Mouse (Mus musculus) heart, postnatal 0 days (tissue): ENCODE results near the gene Kif21b. TPM values are rescaled to one million over a fixed set of nuclear protein-coding genes. Genes with fewer than 3 reads are reported as not detected.

Experiments used
- ATAC-seq: fragments of 200-750 bp; cut with Nextera tagmentation; 2 replicates; pipeline ENCODE4 v1.8.0; 2017; ENCODE audit warnings: low read depth, moderate number of reproducible peaks, moderate library complexity; ENCODE audit not compliant: insufficient read depth
- DNase-seq: peaks from one replicate; pipeline ENCODE4 v3.0.0-alpha.2; 2016; ENCODE audit warnings: low spot score
- H3K27ac ChIP-seq: fragments of 300-500 bp; sonication (generic); 2 replicates; pipeline ENCODE4 v1.5.1; 2014; ENCODE audit warnings: low read depth, mild to moderate bottlenecking
- H3K27me3 ChIP-seq: fragments of 300-500 bp; sonication (generic); 2 replicates; pipeline ENCODE4 v1.6.1; 2014; ENCODE audit warnings: low read length, mixed read lengths; ENCODE audit not compliant: control insufficient read depth, insufficient read depth
- H3K36me3 ChIP-seq: fragments of 300-500 bp; sonication (generic); replicated peaks from 2 replicates; pipeline ENCODE4 v1.6.1; 2014; ENCODE audit warnings: low read length, mixed read lengths; ENCODE audit not compliant: control insufficient read depth, insufficient read depth
- H3K4me1 ChIP-seq: fragments of 300-500 bp; sonication (generic); 2 replicates; pipeline ENCODE4 v1.6.1; 2014; ENCODE audit warnings: antibody characterized with exemption; ENCODE audit not compliant: control insufficient read depth, insufficient read depth
- H3K4me2 ChIP-seq: fragments of 300-500 bp; sonication (generic); 2 replicates; pipeline ENCODE4 v1.6.1; 2014; ENCODE audit warnings: low read depth, mild to moderate bottlenecking, low read length, moderate library complexity
- H3K4me3 ChIP-seq: fragments of 300-500 bp; sonication (generic); 2 replicates; pipeline ENCODE4 v1.5.1; 2014; ENCODE audit warnings: low read depth, low read length
- H3K9ac ChIP-seq: fragments of 300-500 bp; sonication (generic); replicated peaks from 2 replicates; pipeline ENCODE4 v1.6.1; 2014; ENCODE audit warnings: low read depth, low read length, mixed read lengths
- H3K9me3 ChIP-seq: fragments of 300-500 bp; sonication (generic); replicated peaks from 2 replicates; pipeline ENCODE4 v1.6.1; 2016; ENCODE audit warnings: low read length; ENCODE audit not compliant: control insufficient read depth
- CTCF ChIP-seq: IDR thresholded peaks from 2 replicates; pipeline ENCODE4 v1.5.1; 2016; ENCODE audit warnings: antibody characterized with exemption, control low read depth, low read depth
- EP300 ChIP-seq: IDR thresholded peaks from 2 replicates; pipeline ENCODE4 v1.6.1; 2016; ENCODE audit warnings: antibody characterized with exemption, low read depth
- WGBS: fragments of 180-500 bp; shearing (Covaris S2); extraction: QIAGEN DNeasy Blood & Tissue Kit; methylation state at CpG from one replicate; pipeline ENCODE4 v1.1.7; 2014; 5-methylcytosine and 5-hydroxymethylcytosine counted together
- polyA plus RNA-seq: library from polyadenylated mRNA; unstranded; fragments of >200 nt; fragmentation: Nextera tagmentation; extraction: Ambion mirVana; gene quantifications from 2 replicates; pipeline ENCODE4 v1.2.1, GENCODE M21; 2015
- total RNA-seq: library from RNA; depleted of rRNA; stranded (reverse); fragments of >200 nt; gene quantifications from 2 replicates; pipeline ENCODE4 v1.2.3, GENCODE M21; 2014; ENCODE audit warnings: low replicate concordance; rRNA removed

The Kif21b gene
- total RNA-seq (0.38 and 2.8 TPM in 2 replicates), polyA plus RNA-seq (0.18 and 0.26 TPM in 2 replicates)

GRCm38 (mm10) chr1:136130951-136131558 is at the start of gene Kif21b:
Gene Kif21b (plus strand): TSS chr1:136131389.
- 1% methylated on average over 42 of the region's 42 CpGs for WGBS
- peak; percentile 87 for ATAC-seq
- H3K4me2 ChIP-seq = peak within 1 kb of the TSS; percentile 99
- H3K9me3 ChIP-seq = no peaks in the 10 kb centered on the region
- H3K4me1 ChIP-seq = peaks cover 33% of the 10 kb centered on the region
- no peaks in the 10 kb centered on the region for H3K36me3 ChIP-seq
- peaks cover 15% of the 10 kb centered on the region for H3K27me3 ChIP-seq
- DNase-seq = peak; percentile 85
- H3K4me3 ChIP-seq = peak within 1 kb of the TSS; percentile 68
- peak within 1 kb of the TSS; percentile 58; the same call in 1 of the 2 replicates for H3K9ac ChIP-seq
- no peak for TF ChIP-seq EP300
- no peak for TF ChIP-seq CTCF
- H3K27ac ChIP-seq = peak within 1 kb of the TSS; percentile 7; the same call in 1 of the 2 replicates

DNA sequence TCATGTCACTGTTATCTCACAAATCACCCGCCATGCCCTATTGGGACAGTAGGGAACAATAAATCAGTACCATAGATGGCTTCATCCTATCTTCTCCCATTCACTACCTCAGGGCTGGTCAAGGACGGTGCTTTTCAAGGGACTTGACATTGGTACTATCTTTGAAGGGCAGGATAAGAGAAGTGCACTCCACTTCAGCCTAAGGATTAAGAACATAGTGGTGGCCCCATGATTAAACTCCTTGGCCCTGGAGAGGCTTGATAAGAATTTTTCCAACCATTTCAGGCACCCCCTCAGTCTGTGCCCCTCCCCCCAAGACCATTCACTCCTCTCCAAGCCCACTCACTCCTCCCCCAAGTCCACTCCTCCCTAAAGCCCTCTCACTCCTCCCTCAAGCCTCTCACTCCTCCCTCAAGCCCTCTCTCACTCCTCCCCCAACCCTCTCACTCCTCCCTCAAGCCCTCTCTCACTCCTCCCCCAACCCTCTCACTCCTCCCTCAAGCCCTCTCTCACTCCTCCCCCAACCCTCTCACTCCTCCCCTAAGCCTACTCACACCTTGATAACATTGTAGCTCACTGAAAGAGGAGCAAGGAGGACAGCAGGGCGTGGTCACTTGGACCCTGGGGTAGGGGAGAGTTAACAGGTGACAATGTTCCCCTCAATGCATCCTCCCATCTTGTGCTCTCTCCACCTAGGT is 45.1 kb upstream of the Kif21b start:
- no peak overlapping the region for H3K27ac ChIP-seq

GRCm38 (mm10) chr1:136089368-136090165 is 41.6 kb upstream of the Kif21b start:
- 63% methylated on average over 9 of the region's 9 CpGs for WGBS
- ATAC-seq (peak; percentile 24; the same call in 1 of the 2 replicates), DNase-seq (peak; percentile 22)
- Histone ChIP-seq H3K27me3 (peaks cover 14% of the 10 kb centered on the region; the same call in 1 of the 2 replicates), H3K9me3 (no peaks in the 10 kb centered on the region), H3K4me2 (no peak overlapping the region), H3K4me3 (no peak overlapping the region), H3K9ac (no peak overlapping the region), H3K36me3 (no peaks in the 10 kb centered on the region), H3K27ac (no peak overlapping the region), H3K4me1 (peaks cover 8% of the 10 kb centered on the region; the same call in 1 of the 2 replicates)
- no peak for TF ChIP-seq CTCF
- no peak for TF ChIP-seq EP300

More for the DNA sequence above, 45.1 kb upstream of the Kif21b start:
- Histone ChIP-seq H3K4me3 (no peak overlapping the region), H3K36me3 (no peaks in the 10 kb centered on the region), H3K27me3 (peaks cover 11% of the 10 kb centered on the region; the same call in 1 of the 2 replicates), H3K4me1 (peaks cover 8% of the 10 kb centered on the region; the same call in 1 of the 2 replicates), H3K9me3 (no peaks in the 10 kb centered on the region; the same call in 1 of the 2 replicates), H3K4me2 (no peak overlapping the region), H3K9ac (no peak overlapping the region)
- no peak for ATAC-seq
- TF ChIP-seq EP300 = no peak
- TF ChIP-seq CTCF = no peak
- DNase-seq = no peak
- WGBS = 55% methylated on average over 3 of the region's 3 CpGs

GRCm38 (mm10) chr1:136093726-136094125 is 37.5 kb upstream of the Kif21b start:
- H3K4me2 ChIP-seq = no peak overlapping the region
- no peak overlapping the region for H3K4me3 ChIP-seq
- WGBS = 71% methylated on average over 3 of the region's 3 CpGs
- DNase-seq (no peak), ATAC-seq (no peak)
- H3K9me3 ChIP-seq = no peaks in the 10 kb centered on the region
- peaks cover 7% of the 10 kb centered on the region; the same call in 1 of the 2 replicates for H3K27me3 ChIP-seq
- H3K4me1 ChIP-seq = peaks cover 3% of the 10 kb centered on the region; the same call in 1 of the 2 replicates
- no peak overlapping the region for H3K27ac ChIP-seq
- no peak overlapping the region for H3K9ac ChIP-seq
- TF ChIP-seq CTCF (no peak), EP300 (no peak)
- no peaks in the 10 kb centered on the region for H3K36me3 ChIP-seq

DNA sequence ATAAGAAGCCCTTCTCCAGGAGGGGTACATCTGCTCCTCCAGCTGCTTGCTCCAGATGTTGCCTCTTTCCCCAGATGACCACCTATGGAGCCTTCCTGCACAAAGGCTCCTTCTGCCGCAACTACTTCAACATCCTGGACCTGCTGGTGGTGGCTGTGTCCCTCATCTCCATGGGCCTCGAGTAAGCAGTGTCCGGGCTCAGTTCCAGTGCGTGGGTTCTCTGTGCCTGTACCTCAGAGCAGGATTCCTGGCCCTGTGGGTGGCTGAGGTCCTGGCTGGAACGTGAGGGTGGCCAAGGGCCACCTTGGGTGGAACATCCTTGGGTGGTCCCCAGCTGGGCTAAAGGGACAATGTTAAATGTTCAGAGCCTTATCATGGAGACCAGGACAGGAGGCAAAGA is 36.4 kb upstream of the Kif21b start:
- Histone ChIP-seq H3K4me2 (no peak overlapping the region), H3K27me3 (peaks cover 7% of the 10 kb centered on the region; the same call in 1 of the 2 replicates), H3K36me3 (no peaks in the 10 kb centered on the region), H3K4me1 (peaks cover under 1% of the 10 kb centered on the region; the same call in 1 of the 2 replicates), H3K9ac (no peak overlapping the region), H3K27ac (no peak overlapping the region), H3K4me3 (no peak overlapping the region), H3K9me3 (no peaks in the 10 kb centered on the region)
- no peak for TF ChIP-seq EP300
- ATAC-seq (no peak), DNase-seq (no peak)
- WGBS = 67% methylated on average over 5 of the region's 5 CpGs
